Mouse (Mus musculus): ENCODE measurements around the gene Dctn1. TPM values are rescaled to one million over a fixed set of nuclear protein-coding genes. Genes with fewer than 3 reads are reported as not detected.

Dctn1 gene
- polyA plus RNA-seq, 1 experiment from 2014 or later = 81.7 TPM

GRCm38 (mm10) chr6:83142211-83142731 is 23.4 kb upstream of the Dctn1 start:
- 3% methylated on average over 41 of the region's 41 CpGs for whole genome bisulfite sequencing
- Histone ChIP-seq H3K9ac (ENCODE audit: low read length) (peak overlapping the region; percentile 57), H3K4me3 (ENCODE audit: low read depth, low read length) (peak overlapping the region; percentile 31), H3K27ac (ENCODE audit: low read depth, low read length) (no peak overlapping the region), H3K4me2 (peak overlapping the region; percentile 54), H3K9me3 (ENCODE audit: control insufficient read depth, low read length) (no peaks in the 10 kb centered on the region), H3K36me3 (ENCODE audit: control insufficient read depth, insufficient read depth, low read length) (no peaks in the 10 kb centered on the region), H3K27me3 (ENCODE audit: control insufficient read depth, insufficient read depth, low read length) (no peaks in the 10 kb centered on the region; the same call in 1 of the 2 replicates), H3K4me1 (ENCODE audit: control insufficient read depth, insufficient read depth, low read length) (peaks cover 27% of the 10 kb centered on the region)
- DNase-seq (ENCODE audit: low spot score, missing footprints) (peak; percentile 88), ATAC-seq (ENCODE audit: low FRiP score) (peak; percentile 22; the same call in 1 of the 2 replicates)

GRCm38 (mm10) chr6:83142886-83143285 is 22.8 kb upstream of the Dctn1 start:
- Histone ChIP-seq H3K4me2 (no peak overlapping the region), H3K9me3 (ENCODE audit: control insufficient read depth, low read length) (no peaks in the 10 kb centered on the region), H3K27me3 (ENCODE audit: control insufficient read depth, insufficient read depth, low read length) (no peaks in the 10 kb centered on the region; the same call in 1 of the 2 replicates), H3K36me3 (ENCODE audit: control insufficient read depth, insufficient read depth, low read length) (no peaks in the 10 kb centered on the region), H3K4me3 (ENCODE audit: low read depth, low read length) (no peak overlapping the region), H3K27ac (ENCODE audit: low read depth, low read length) (no peak overlapping the region), H3K4me1 (ENCODE audit: control insufficient read depth, insufficient read depth, low read length) (peaks cover 24% of the 10 kb centered on the region), H3K9ac (ENCODE audit: low read length) (no peak overlapping the region)
- 53% methylated on average over 11 of the region's 11 CpGs for WGBS
- ATAC-seq (ENCODE audit: low FRiP score) (no peak; the same call in 1 of the 2 replicates), DNase-seq (ENCODE audit: low spot score, missing footprints) (no peak)

GRCm38 (mm10) chr6:83145209-83145608 is 20.5 kb upstream of the Dctn1 start:
- H3K27ac ChIP-seq (ENCODE audit: low read depth, low read length) = no peak overlapping the region

GRCm38 (mm10) chr6:83145805-83146204 is 19.9 kb upstream of the Dctn1 start:
- Histone ChIP-seq H3K4me3 (ENCODE audit: low read depth, low read length) (no peak overlapping the region), H3K27me3 (ENCODE audit: control insufficient read depth, insufficient read depth, low read length) (no peaks in the 10 kb centered on the region; the same call in 1 of the 2 replicates), H3K9ac (ENCODE audit: low read length) (no peak overlapping the region), H3K4me1 (ENCODE audit: control insufficient read depth, insufficient read depth, low read length) (peaks cover 12% of the 10 kb centered on the region), H3K27ac (ENCODE audit: low read depth, low read length) (no peak overlapping the region), H3K9me3 (ENCODE audit: control insufficient read depth, low read length) (no peaks in the 10 kb centered on the region), H3K4me2 (no peak overlapping the region), H3K36me3 (ENCODE audit: control insufficient read depth, insufficient read depth, low read length) (0 out of 2 replicates have a peak, but pooled peaks cover 5% of the 10 kb centered on the region)
- 78% methylated on average over 9 of the region's 9 CpGs for WGBS
- no peak for ATAC-seq (ENCODE audit: low FRiP score)
- DNase-seq (ENCODE audit: low spot score, missing footprints) = no peak

More at GRCm38 (mm10) chr6:83145209-83145608, 20.5 kb upstream of the Dctn1 start:
- Histone ChIP-seq H3K9ac (ENCODE audit: low read length) (no peak overlapping the region), H3K9me3 (ENCODE audit: control insufficient read depth, low read length) (no peaks in the 10 kb centered on the region), H3K4me2 (no peak overlapping the region), H3K36me3 (ENCODE audit: control insufficient read depth, insufficient read depth, low read length) (0 out of 2 replicates have a peak, but pooled peaks cover 5% of the 10 kb centered on the region), H3K27me3 (ENCODE audit: control insufficient read depth, insufficient read depth, low read length) (no peaks in the 10 kb centered on the region; the same call in 1 of the 2 replicates), H3K4me3 (ENCODE audit: low read depth, low read length) (no peak overlapping the region), H3K4me1 (ENCODE audit: control insufficient read depth, insufficient read depth, low read length) (peaks cover 10% of the 10 kb centered on the region)
- ATAC-seq (ENCODE audit: low FRiP score) (no peak), DNase-seq (ENCODE audit: low spot score, missing footprints) (no peak)
- 73% methylated on average over 2 of the region's 2 CpGs for WGBS

GRCm38 (mm10) chr6:83147280-83147679 is 18.4 kb upstream of the Dctn1 start:
- Histone ChIP-seq H3K9ac (ENCODE audit: low read length) (no peak overlapping the region), H3K27me3 (ENCODE audit: control insufficient read depth, insufficient read depth, low read length) (no peaks in the 10 kb centered on the region; the same call in 1 of the 2 replicates), H3K4me1 (ENCODE audit: control insufficient read depth, insufficient read depth, low read length) (peaks cover 12% of the 10 kb centered on the region), H3K36me3 (ENCODE audit: control insufficient read depth, insufficient read depth, low read length) (0 out of 2 replicates have a peak, but pooled peaks cover 5% of the 10 kb centered on the region), H3K9me3 (ENCODE audit: control insufficient read depth, low read length) (no peaks in the 10 kb centered on the region), H3K4me3 (ENCODE audit: low read depth, low read length) (no peak overlapping the region), H3K4me2 (no peak overlapping the region), H3K27ac (ENCODE audit: low read depth, low read length) (no peak overlapping the region)
- ATAC-seq (ENCODE audit: low FRiP score) (no peak), DNase-seq (ENCODE audit: low spot score, missing footprints) (no peak)
- WGBS = 53% methylated on average over 7 of the region's 7 CpGs

GRCm38 (mm10) chr6:83151721-83152120 is 14.0 kb upstream of the Dctn1 start:
- H3K4me1 ChIP-seq (ENCODE audit: control insufficient read depth, insufficient read depth, low read length) = peaks cover 19% of the 10 kb centered on the region
- no peak for ATAC-seq (ENCODE audit: low FRiP score)
- 21% methylated on average over 8 of the region's 8 CpGs for WGBS
- peak overlapping the region; percentile 34 for H3K9ac ChIP-seq (ENCODE audit: low read length)
- no peak overlapping the region for H3K4me3 ChIP-seq (ENCODE audit: low read depth, low read length)
- H3K36me3 ChIP-seq (ENCODE audit: control insufficient read depth, insufficient read depth, low read length) = peaks cover 11% of the 10 kb centered on the region; the same call in 1 of the 2 replicates
- no peak overlapping the region for H3K4me2 ChIP-seq
- no peaks in the 10 kb centered on the region for H3K27me3 ChIP-seq (ENCODE audit: control insufficient read depth, insufficient read depth, low read length)
- DNase-seq (ENCODE audit: low spot score, missing footprints) = no peak
- no peaks in the 10 kb centered on the region for H3K9me3 ChIP-seq (ENCODE audit: control insufficient read depth, low read length)
- H3K27ac ChIP-seq (ENCODE audit: low read depth, low read length) = no peak overlapping the region

- WGBS = 87% methylated on average over 12 of the region's 12 CpGs
- H3K4me3 ChIP-seq (ENCODE audit: low read depth, low read length) = no peak overlapping the region
Measured at GRCm38 (mm10) chr6:83153038-83153437, 12.7 kb upstream of the Dctn1 start.

GRCm38 (mm10) chr6:83153485-83153884 is 12.2 kb upstream of the Dctn1 start:
- H3K36me3 ChIP-seq (ENCODE audit: control insufficient read depth, insufficient read depth, low read length) = peaks cover 11% of the 10 kb centered on the region; the same call in 1 of the 2 replicates
- H3K4me1 ChIP-seq (ENCODE audit: control insufficient read depth, insufficient read depth, low read length) = peaks cover 19% of the 10 kb centered on the region
- H3K27me3 ChIP-seq (ENCODE audit: control insufficient read depth, insufficient read depth, low read length) = no peaks in the 10 kb centered on the region
- H3K27ac ChIP-seq (ENCODE audit: low read depth, low read length) = no peak overlapping the region
- H3K9me3 ChIP-seq (ENCODE audit: control insufficient read depth, low read length) = no peaks in the 10 kb centered on the region
- DNase-seq (ENCODE audit: low spot score, missing footprints) (no peak), ATAC-seq (ENCODE audit: low FRiP score) (no peak)
- H3K4me2 ChIP-seq = no peak overlapping the region
- WGBS = 76% methylated on average over 5 of the region's 5 CpGs
- no peak overlapping the region for H3K9ac ChIP-seq (ENCODE audit: low read length)
- no peak overlapping the region for H3K4me3 ChIP-seq (ENCODE audit: low read depth, low read length)

More at GRCm38 (mm10) chr6:83153038-83153437, 12.7 kb upstream of the Dctn1 start:
- ATAC-seq (ENCODE audit: low FRiP score) (no peak), DNase-seq (ENCODE audit: low spot score, missing footprints) (no peak)
- Histone ChIP-seq H3K4me1 (ENCODE audit: control insufficient read depth, insufficient read depth, low read length) (peaks cover 19% of the 10 kb centered on the region), H3K9ac (ENCODE audit: low read length) (no peak overlapping the region), H3K9me3 (ENCODE audit: control insufficient read depth, low read length) (no peaks in the 10 kb centered on the region), H3K36me3 (ENCODE audit: control insufficient read depth, insufficient read depth, low read length) (peaks cover 11% of the 10 kb centered on the region; the same call in 1 of the 2 replicates), H3K27ac (ENCODE audit: low read depth, low read length) (no peak overlapping the region), H3K27me3 (ENCODE audit: control insufficient read depth, insufficient read depth, low read length) (no peaks in the 10 kb centered on the region), H3K4me2 (no peak overlapping the region)

- H3K4me1 ChIP-seq (ENCODE audit: control insufficient read depth, insufficient read depth, low read length) = peaks cover 18% of the 10 kb centered on the region
- H3K36me3 ChIP-seq (ENCODE audit: control insufficient read depth, insufficient read depth, low read length) = peaks cover 7% of the 10 kb centered on the region; the same call in 1 of the 2 replicates
- H3K27ac ChIP-seq (ENCODE audit: low read depth, low read length) = no peak overlapping the region
- ATAC-seq (ENCODE audit: low FRiP score) (peak; percentile 65), DNase-seq (ENCODE audit: low spot score, missing footprints) (no peak)
- H3K9ac ChIP-seq (ENCODE audit: low read length) = peak overlapping the region; percentile 71
- peaks cover 8% of the 10 kb centered on the region for H3K27me3 ChIP-seq (ENCODE audit: control insufficient read depth, insufficient read depth, low read length)
- peak overlapping the region; percentile 88 for H3K4me2 ChIP-seq
- 9% methylated on average over 23 of the region's 23 CpGs for WGBS
- no peaks in the 10 kb centered on the region for H3K9me3 ChIP-seq (ENCODE audit: control insufficient read depth, low read length)
- H3K4me3 ChIP-seq (ENCODE audit: low read depth, low read length) = peak overlapping the region; percentile 53
Measured at GRCm38 (mm10) chr6:83155552-83156238, 10.0 kb upstream of the Dctn1 start.

All from midbrain, embryonic 11.5 days (tissue).